Mouse (Mus musculus): Measurements from ENCODE around the gene Terb1.

DNA sequence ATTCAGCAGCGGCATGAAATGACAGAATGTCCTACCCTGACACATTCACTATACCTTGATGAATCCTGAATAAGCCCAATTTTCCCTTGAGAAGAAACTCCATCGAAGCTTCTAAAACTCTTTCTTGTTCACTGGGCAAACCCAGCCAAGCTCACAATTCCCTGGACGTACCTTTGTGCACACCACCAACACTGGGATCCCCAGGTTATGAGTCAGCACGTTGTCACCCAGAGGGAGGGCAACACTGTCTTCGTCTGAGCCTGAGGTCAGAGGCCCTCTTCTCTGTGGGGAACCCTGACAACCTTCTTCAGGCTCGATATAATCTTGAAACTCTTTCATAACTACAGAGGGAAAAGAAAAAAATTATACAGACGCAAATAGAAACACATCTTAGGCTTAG is 79.5 kb downstream of the Terb1 start:
- TF ChIP-seq POLR2A (IDR thresholded peaks at IDR 0.05; ENCODE audit: insufficient read depth, low read depth, low read length): no peak
- TF ChIP-seq CTCF (IDR thresholded peaks at IDR 0.05; ENCODE audit: insufficient read depth, low read depth, low read length): no peak

Data from olfactory bulb, adult 2 months (tissue).